ENCODE assay signal across 17 mouse cellular contexts in genomic region chr4:117018327-117018726, GRCm38 (mm10).
"Had no signal": no experiment of that assay in that cellular context is flagged by ENCODE, and none has a peak within 500 bp of the region (broad histone marks: within the 10 kb centered on the region; RNA-seq: fewer than 3 reads in every experiment).

No protein-coding gene starts in this region.

- H3K9me3 ChIP-seq: liver, embryonic 15.5 days; lung, embryonic 15.5 days; megakaryocyte, embryonic 14.5 days; midbrain, embryonic 12.5 days; midbrain, embryonic 15.5 days; neural tube, embryonic 13.5 days; neural tube, embryonic 15.5 days had no signal

- H3K27ac ChIP-seq: lung, embryonic 15.5 days; macrophage; midbrain, embryonic 12.5 days; midbrain, embryonic 15.5 days; neural tube, embryonic 13.5 days had no signal

- H3K27me3 ChIP-seq: liver, embryonic 15.5 days; lung, embryonic 15.5 days; megakaryocyte, embryonic 14.5 days; midbrain, embryonic 12.5 days; midbrain, embryonic 15.5 days; neural tube, embryonic 13.5 days; neural tube, embryonic 15.5 days had no signal

- H3K36me3 ChIP-seq: midbrain, embryonic 15.5 days had no signal

- DNase-seq: liver, postnatal 0 days; lung, adult 2 months; lung, postnatal 14 days; lung, postnatal 36 days; right cerebral cortex, adult 18-20 months; right cerebral cortex, postnatal 25 days; right cerebral cortex, postnatal 4 days; spleen, adult 18-20 months; thymus, adult 18-20 months had no signal
